Mouse (Mus musculus): ENCODE measurements around the gene Hapln1. TPM values are rescaled to one million over a fixed set of nuclear protein-coding genes. Genes with fewer than 3 reads are reported as not detected.
A peak's percentile ranks its signal among the peaks of the same experiment; 100 is the strongest.

The Hapln1 gene
- polyA plus RNA-seq, 1 experiment from 2014 or later: 0.26 TPM

DNA sequence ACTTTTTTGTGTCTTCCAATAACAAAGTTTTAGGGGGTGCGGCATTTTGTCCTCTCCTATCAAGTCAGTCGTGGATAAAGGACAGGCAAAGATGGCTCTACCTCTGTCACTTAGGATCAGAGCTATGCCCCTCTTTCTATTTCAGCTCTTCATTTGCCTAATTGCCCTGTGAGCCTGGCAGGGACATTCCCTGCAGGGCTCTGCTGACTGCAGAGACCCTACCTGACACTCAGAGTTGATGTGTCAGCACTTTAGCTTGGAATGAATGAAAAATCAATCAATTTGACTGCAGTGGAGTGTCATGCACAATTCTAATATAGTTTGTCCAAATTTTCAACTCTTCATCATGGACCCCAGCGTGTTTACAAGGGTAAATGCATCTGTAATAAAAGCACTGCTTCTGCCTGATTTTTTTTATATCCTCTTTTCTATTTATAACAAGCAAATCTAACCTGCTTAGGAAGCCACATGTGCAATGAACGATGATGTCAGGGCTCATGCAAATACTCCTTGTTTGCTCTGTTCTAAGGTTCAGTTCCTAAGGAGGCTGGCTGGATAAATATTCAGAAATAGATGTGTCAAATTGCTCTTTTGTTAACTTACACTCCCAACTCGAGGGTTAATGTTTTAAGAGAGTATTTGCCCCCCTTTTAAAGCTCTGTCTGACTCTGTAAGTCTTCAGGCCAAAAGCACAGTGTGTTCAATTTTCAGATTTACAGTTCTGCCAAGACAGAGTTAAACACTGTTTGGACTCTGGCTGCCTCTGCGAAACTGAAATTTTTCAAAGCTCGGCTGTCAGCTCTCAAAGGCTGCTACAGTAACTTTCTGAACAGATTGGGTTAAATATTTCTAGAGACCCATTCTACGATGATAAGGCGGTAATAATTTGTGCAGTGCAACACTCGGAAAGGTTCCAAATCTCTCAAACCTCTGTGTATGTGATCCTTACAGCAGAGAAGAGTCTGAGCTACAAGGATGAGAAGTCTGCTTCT, 44.4 kb downstream of the Hapln1 start:
- H3K9me3 ChIP-seq (ENCODE audit: low read length): no peaks in the 10 kb centered on the region
- no peaks in the 10 kb centered on the region for H3K36me3 ChIP-seq (replicated peaks; ENCODE audit: insufficient read depth, low read length)
- no peak overlapping the region for H3K27ac ChIP-seq (ENCODE audit: low read depth)
- no peak overlapping the region for H3K4me2 ChIP-seq (ENCODE audit: low read depth, low read length)
- DNase-seq (no peak), ATAC-seq (peak; percentile 43; the same call in 1 of the 2 replicates)
- no peaks in the 10 kb centered on the region for H3K27me3 ChIP-seq (ENCODE audit: insufficient read depth, low read length)
- WGBS (ENCODE audit: insufficient replicate concordance): 50% methylated on average over 10 of the region's 10 CpGs
- H3K4me3 ChIP-seq (ENCODE audit: low read depth, low read length): no peak overlapping the region
- H3K4me1 ChIP-seq (ENCODE audit: insufficient read depth): no peaks in the 10 kb centered on the region
- TF ChIP-seq EP300 (IDR thresholded peaks at IDR 0.05; ENCODE audit: low read depth): no peak
- no peak for TF ChIP-seq CTCF (IDR thresholded peaks at IDR 0.05; ENCODE audit: low read depth)
- H3K9ac ChIP-seq (replicated peaks): no peak overlapping the region

DNA sequence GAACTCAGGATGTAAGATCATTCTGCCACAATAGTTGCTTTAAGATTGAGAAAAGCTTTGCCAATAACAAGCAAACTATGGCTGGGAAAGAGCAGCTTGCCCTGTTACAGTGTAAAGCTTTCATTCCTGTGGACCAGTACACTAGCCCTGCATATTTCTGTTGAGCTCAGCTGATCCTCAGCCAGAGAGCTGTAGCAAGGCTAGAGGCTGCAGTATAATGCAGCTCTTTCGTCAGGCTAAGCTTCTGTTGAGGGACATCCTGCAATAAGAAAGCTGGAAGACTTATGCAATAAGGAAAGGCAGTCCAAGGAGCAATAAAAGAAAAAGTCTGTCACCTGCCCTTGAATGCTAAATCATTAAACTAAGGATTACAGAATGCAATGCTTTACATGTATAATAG, 45.5 kb downstream of the Hapln1 start:
- Histone ChIP-seq H3K4me2 (ENCODE audit: low read depth, low read length) (no peak overlapping the region), H3K36me3 (replicated peaks; ENCODE audit: insufficient read depth, low read length) (no peaks in the 10 kb centered on the region), H3K27ac (ENCODE audit: low read depth) (no peak overlapping the region), H3K9ac (replicated peaks) (no peak overlapping the region), H3K4me1 (ENCODE audit: insufficient read depth) (no peaks in the 10 kb centered on the region), H3K4me3 (ENCODE audit: low read depth, low read length) (no peak overlapping the region), H3K27me3 (ENCODE audit: insufficient read depth, low read length) (no peaks in the 10 kb centered on the region), H3K9me3 (ENCODE audit: low read length) (no peaks in the 10 kb centered on the region)
- 54% methylated on average over 1 of the region's 1 CpGs for WGBS (ENCODE audit: insufficient replicate concordance)
- no peak for DNase-seq
- no peak for ATAC-seq
- TF ChIP-seq CTCF (IDR thresholded peaks at IDR 0.05; ENCODE audit: low read depth) (no peak), EP300 (IDR thresholded peaks at IDR 0.05; ENCODE audit: low read depth) (no peak)

DNA sequence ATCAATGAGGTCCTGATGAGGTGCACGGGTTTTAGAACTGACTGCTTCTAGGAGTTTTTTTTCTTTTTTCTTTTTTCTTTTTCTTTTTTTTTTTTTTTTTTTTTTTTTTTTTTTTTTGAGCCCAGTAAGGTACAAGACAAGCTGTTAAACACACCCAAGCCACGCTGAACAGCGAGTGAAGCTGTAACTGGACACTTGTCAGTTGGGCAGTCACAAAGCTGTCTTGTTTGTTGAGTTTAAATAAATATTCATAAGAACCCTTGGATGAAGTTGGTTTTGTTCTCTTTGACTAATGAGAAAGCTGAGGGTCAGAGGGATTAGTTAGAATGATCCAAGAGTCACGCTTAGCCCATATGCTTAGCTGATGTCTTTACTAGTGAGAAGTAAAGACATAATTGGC, 55.5 kb downstream of the Hapln1 start:
- no peak overlapping the region for H3K9ac ChIP-seq (replicated peaks)
- no peak for ATAC-seq
- H3K27me3 ChIP-seq (ENCODE audit: insufficient read depth, low read length): no peaks in the 10 kb centered on the region
- H3K4me1 ChIP-seq (ENCODE audit: insufficient read depth): no peaks in the 10 kb centered on the region
- DNase-seq: no peak
- no peak overlapping the region for H3K27ac ChIP-seq (ENCODE audit: low read depth)
- H3K36me3 ChIP-seq (replicated peaks; ENCODE audit: insufficient read depth, low read length): no peaks in the 10 kb centered on the region
- H3K9me3 ChIP-seq (ENCODE audit: low read length): no peaks in the 10 kb centered on the region; the same call in 1 of the 2 replicates
- no peak overlapping the region for H3K4me3 ChIP-seq (ENCODE audit: low read depth, low read length)
- H3K4me2 ChIP-seq (ENCODE audit: low read depth, low read length): no peak overlapping the region
- 83% methylated on average over 4 of the region's 4 CpGs for WGBS (ENCODE audit: insufficient replicate concordance)
- no peak for TF ChIP-seq EP300 (IDR thresholded peaks at IDR 0.05; ENCODE audit: low read depth)
- TF ChIP-seq CTCF (IDR thresholded peaks at IDR 0.05; ENCODE audit: low read depth): no peak

DNA sequence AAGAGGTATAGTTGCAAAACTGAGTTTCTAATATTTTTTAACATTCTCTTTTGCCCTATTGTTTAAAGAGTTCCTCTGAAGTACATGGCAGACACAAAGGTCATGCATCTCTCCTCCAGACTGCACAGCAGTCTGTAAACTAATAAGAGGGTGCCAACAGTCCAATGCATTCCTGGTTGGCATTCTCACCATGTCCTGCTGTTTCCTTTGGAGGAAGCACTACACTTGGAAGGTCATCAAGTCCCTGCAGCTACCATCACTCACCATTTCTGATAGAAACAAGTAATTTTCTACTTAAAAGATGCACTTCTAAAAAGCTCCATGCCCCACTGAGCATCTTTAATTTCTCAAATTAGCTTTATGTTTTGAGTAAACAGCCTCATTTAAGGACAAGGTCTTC, 57.8 kb downstream of the Hapln1 start:
- no peak for DNase-seq
- Histone ChIP-seq H3K36me3 (replicated peaks; ENCODE audit: insufficient read depth, low read length) (no peaks in the 10 kb centered on the region), H3K9ac (replicated peaks) (no peak overlapping the region), H3K4me2 (ENCODE audit: low read depth, low read length) (no peak overlapping the region), H3K4me1 (ENCODE audit: insufficient read depth) (no peaks in the 10 kb centered on the region), H3K4me3 (ENCODE audit: low read depth, low read length) (no peak overlapping the region), H3K9me3 (ENCODE audit: low read length) (no peaks in the 10 kb centered on the region; the same call in 1 of the 2 replicates), H3K27ac (ENCODE audit: low read depth) (no peak overlapping the region), H3K27me3 (ENCODE audit: insufficient read depth, low read length) (no peaks in the 10 kb centered on the region)
- TF ChIP-seq EP300 (IDR thresholded peaks at IDR 0.05; ENCODE audit: low read depth): no peak
- TF ChIP-seq CTCF (IDR thresholded peaks at IDR 0.05; ENCODE audit: low read depth): no peak
- no peak for ATAC-seq

DNA sequence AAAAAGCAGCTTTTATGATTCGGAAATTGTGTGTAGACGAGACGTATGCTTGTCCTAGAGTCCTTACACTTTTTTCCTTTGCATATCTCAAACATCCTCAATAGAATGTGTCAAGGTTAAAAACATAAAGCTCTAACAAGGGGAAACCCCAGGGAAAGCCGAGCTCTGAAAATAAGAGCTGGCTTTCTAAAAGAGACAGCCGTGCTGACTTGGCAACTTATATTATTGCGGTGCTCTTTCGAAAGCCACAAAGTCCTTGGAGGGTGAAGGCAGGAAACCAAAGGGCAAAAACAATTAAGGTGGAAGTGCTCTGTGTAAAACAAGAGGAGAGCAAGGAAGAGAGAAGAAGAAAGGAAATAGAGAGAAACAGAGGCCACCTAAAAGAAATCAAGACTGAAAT, 60.9 kb downstream of the Hapln1 start:
- no peak overlapping the region for H3K4me2 ChIP-seq (ENCODE audit: low read depth, low read length)
- DNase-seq: no peak
- WGBS (ENCODE audit: insufficient replicate concordance): 48% methylated on average over 7 of the region's 7 CpGs
- no peak for ATAC-seq
- H3K4me3 ChIP-seq (ENCODE audit: low read depth, low read length): no peak overlapping the region
- H3K27ac ChIP-seq (ENCODE audit: low read depth): no peak overlapping the region
- H3K9ac ChIP-seq (replicated peaks): no peak overlapping the region
- no peaks in the 10 kb centered on the region for H3K27me3 ChIP-seq (ENCODE audit: insufficient read depth, low read length)
- H3K9me3 ChIP-seq (ENCODE audit: low read length): no peaks in the 10 kb centered on the region
- no peaks in the 10 kb centered on the region for H3K4me1 ChIP-seq (ENCODE audit: insufficient read depth)
- no peak for TF ChIP-seq EP300 (IDR thresholded peaks at IDR 0.05; ENCODE audit: low read depth)
- no peak for TF ChIP-seq CTCF (IDR thresholded peaks at IDR 0.05; ENCODE audit: low read depth)
- no peaks in the 10 kb centered on the region for H3K36me3 ChIP-seq (replicated peaks; ENCODE audit: insufficient read depth, low read length)

DNA sequence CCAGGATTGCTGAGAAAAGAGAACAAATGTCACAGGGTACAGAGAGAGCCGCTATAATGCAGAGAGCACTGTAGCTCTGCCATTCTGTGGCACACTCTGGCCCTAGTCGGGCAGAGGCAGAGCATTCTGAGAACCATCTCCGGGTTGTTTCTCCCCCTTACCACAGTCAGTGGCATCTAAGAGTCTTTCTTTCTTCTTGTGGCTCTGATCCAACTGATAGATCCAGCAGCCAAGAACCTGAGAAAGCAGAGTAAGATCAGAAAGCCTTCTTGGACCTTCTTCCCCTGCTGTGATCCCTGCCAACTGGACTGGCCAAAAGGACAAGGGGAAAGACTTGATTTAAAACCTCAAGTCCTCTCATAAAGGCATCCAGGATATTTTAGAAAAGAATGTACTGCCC, 63.7 kb downstream of the Hapln1 start:
- no peak for DNase-seq

More for the DNA sequence above, 63.7 kb downstream of the Hapln1 start:
- H3K36me3 ChIP-seq (replicated peaks; ENCODE audit: insufficient read depth, low read length): no peaks in the 10 kb centered on the region
- no peak overlapping the region for H3K27ac ChIP-seq (ENCODE audit: low read depth)
- no peak overlapping the region for H3K4me2 ChIP-seq (ENCODE audit: low read depth, low read length)
- H3K27me3 ChIP-seq (ENCODE audit: insufficient read depth, low read length): no peaks in the 10 kb centered on the region
- no peak for ATAC-seq
- no peaks in the 10 kb centered on the region for H3K9me3 ChIP-seq (ENCODE audit: low read length)
- H3K9ac ChIP-seq (replicated peaks): no peak overlapping the region
- TF ChIP-seq EP300 (IDR thresholded peaks at IDR 0.05; ENCODE audit: low read depth): no peak
- no peak for TF ChIP-seq CTCF (IDR thresholded peaks at IDR 0.05; ENCODE audit: low read depth)
- no peaks in the 10 kb centered on the region for H3K4me1 ChIP-seq (ENCODE audit: insufficient read depth)
- H3K4me3 ChIP-seq (ENCODE audit: low read depth, low read length): no peak overlapping the region
- WGBS (ENCODE audit: insufficient replicate concordance): 78% methylated on average over 3 of the region's 3 CpGs
